Mouse (Mus musculus) retina, adult 2 months (tissue): ENCODE measurements around the gene Rnf166.

ENCODE experiments used
- DNase-seq: peaks from one replicate; pipeline ENCODE4 v3.0.0-alpha.2; 2012; ENCODE audit warnings: low read depth, low spot score

The Rnf166 gene

DNA sequence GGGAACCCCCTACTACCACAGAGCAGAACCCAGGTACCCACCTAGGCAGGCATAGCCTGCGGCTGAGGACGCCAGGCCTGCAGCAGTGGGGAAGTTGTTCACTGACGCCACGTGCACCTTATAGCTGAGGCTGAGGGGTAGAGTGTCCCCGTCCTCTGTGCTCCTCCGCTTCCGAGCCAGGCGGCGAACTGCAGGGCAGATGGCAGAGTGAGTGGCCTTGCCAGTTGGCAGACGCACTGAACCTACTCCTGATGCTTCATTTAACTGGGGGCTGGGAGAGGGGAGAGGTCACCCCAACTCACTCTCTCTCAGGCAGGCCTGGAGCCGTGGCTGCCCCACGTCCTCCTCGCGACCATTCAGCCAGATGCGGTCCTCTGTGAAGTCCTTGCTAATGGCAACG lies 36.5 kb downstream of the Rnf166 start:
- no peak for DNase-seq

DNA sequence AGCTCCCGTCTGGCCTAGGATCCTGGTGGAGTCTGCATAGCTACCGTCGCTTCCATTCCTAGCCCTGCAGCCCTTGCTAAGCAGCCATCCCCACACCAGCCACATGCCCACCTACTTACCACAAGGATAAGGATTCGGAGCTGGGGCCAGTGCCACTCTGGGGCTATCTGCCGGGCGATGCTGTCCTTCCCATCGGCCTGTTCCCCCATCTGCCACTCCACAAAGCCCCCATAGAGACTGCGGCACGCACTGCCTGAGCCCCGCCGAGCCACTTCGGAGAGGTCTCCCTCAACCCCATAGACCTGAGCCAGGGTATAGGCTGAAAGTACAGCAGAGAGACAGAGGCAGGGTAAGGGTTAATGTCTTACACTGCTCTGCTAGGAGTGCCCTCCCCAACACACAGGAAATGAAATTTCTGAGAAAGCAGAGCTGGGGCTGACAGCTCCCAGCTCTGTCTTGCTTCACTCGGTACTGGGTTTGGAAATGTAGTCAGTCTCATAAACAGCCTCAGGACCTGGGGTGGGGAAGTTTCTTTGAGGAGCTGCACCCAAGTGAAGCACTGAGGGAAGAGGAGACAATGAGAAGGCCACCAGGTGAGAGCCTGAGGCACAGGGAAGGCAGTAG lies 38.0 kb downstream of the Rnf166 start:
- no peak for DNase-seq

DNA sequence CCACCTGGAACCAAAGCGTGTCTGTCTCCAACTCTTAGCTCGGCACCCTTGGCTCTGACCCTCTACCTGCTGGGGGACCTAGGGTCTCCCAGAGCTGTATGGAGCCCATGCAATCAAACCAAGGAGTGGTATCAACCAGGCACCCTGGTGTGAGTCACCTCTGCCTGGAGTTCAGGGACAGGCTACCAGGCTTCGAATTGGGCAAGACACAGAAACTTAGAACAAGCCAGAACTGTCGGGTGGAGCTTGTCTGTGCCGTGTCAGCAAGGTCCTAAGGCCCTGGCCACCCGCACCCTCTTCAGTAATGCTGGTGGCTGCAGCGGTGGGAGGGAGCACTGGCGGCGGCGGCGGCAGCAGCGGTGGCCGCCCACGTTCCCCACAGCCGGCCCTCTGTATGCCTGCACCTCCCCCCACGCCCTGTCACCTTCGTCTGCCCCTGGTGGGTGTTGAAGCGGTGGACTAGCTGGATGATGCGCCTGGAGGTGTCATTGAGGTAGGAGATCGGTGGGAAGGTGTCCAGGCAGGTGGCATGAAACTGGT lies 39.2 kb downstream of the Rnf166 start:
- DNase-seq: no peak

DNA sequence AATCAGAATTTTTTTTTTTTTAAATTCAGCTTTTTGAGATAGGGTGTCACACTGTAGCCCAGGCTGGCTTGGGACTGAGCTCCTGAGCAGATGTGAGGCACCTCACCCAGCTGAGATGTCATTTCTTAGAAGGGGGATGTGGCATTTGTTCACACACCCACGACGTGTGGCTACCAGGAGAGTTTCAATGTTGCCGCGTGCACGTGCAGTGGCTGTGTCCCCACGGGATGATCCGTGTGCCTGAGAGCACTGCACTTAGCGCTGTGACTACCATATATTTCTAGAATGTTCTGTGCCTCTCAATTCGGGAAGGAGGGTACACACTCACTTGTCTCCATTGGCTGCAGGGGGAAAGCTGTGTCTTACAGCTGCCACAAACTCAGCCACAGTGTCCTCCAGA lies 39.7 kb downstream of the Rnf166 start:
- DNase-seq: no peak

DNA sequence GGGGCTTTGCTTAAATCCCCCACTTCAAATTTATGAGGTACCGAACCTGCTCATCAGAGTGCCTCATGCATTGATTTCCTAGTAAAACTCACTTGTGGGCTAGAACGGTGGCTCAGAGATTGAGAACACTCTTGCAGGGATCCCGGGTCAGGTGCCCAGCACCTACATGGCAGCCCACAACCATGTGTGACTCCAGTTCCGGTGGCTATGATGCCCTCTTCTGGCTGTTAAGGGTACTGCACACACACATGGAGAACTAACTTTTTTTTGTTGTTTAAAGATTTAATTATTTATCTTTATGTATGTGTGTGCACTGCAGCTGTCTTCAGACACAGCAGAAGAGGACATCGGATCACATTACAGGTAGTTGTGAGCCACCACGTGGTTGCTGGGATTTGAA lies 40.5 kb downstream of the Rnf166 start:
- no peak for DNase-seq

DNA sequence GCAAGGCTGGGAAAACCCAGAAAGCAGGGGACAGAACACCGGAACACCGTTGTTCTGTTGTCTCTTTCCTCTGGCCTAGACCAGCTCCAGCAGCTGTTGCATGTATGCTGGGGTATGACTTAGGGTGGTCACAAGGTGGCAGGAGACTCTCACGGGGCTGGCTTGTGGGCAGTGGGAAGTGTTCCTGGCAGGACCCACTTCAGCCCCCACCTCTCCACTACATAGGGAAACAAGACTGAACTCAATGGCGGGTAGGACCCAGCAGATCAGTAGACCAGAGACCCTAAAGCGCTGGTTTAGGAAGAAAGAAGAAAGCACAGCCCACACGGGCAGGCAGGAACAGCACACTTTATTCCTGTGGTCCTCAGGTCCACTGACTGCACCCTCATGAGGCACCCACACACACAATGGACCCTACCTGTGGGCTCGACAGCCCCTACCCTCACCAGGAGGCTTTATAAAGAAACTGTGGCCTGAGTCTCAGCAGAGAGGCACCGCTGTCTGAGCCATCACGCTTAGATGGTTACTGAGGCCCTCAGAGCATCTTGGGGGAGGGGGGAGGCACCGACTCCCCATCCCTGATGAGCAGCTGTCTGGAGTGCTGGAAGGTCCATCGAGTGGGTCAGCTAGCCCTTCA lies 42.5 kb downstream of the Rnf166 start:
- no peak for DNase-seq

DNA sequence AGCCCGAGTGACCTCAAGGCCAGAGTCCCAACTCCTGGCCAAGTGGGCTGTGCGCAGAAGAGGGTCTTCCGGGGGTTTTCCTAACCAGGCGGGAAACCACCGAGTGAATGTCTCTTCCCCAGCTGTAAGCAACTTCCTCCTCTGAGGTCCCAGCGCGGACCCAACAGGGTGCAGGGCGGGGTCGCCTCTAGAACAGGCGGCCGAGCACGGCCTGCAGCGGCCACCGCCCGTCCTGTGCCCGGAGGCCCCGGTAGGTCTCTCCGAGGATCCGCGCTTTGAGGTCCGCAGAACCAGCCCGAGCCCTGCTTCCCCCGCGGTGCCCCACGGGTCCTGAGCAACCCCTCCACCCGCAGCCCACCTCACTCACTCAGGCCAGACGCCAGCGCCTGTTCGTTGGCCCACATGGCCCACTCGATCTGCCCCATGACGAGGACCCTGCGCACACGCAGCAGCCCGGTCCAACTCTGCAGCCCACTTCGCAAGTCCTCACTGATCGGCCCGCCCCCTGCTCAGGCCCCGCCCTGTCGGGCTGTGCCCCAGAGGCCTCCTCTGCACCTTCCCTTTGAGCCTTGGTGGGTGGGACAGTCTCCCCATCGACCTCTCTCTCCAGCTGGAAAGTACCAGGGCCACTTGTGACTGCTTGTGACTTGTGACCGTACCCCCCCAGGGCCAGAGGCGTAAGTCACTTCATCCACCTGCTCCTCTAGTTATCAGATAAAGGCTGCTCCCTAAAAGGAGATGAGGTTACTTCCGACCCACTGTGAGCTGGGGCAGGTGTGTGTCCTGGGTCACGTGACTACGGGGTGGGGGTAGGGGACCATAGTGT lies 43.2 kb downstream of the Rnf166 start, which contains the start of gene Cyba:
Cyba (minus strand) TSS at position 488 of the 826 bp plus-strand sequence.
- DNase-seq: no peak

DNA sequence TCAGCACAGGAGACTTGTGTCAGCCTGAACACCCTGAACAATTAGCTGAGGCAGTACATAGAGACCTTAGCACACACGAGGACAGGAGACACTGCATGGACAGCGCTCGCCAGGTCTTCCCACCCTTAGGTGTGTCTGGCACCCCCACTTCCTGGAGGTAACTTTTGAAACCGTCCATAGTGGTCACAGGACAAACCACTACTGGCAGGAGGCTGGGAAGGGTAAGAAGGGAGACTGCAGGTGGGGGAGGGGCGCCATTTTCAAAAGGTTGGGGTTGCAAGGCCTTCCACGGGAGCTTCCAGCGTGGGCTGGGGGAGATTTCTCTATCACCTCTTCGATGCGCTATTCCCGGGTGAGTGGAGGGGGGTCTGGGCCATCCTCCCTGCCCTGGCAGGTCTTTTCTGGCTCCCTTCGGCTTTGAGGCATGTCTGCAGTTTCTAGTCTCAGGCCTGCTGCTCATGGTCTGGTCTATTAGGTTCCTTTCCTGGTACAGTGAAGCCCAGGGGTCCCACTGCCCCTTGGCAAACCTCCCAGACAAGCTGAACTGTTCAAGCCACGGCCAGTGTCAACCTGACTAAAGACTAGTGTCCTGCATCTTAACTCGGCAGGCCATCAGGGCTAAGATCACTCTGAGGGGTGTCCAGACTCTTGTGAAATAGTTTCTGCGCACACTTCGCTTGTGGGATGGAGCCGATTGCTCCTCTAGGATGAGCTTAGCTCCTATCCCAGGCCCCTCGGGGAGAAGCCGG lies 44.0 kb downstream of the Rnf166 start:
- DNase-seq: no peak

DNA sequence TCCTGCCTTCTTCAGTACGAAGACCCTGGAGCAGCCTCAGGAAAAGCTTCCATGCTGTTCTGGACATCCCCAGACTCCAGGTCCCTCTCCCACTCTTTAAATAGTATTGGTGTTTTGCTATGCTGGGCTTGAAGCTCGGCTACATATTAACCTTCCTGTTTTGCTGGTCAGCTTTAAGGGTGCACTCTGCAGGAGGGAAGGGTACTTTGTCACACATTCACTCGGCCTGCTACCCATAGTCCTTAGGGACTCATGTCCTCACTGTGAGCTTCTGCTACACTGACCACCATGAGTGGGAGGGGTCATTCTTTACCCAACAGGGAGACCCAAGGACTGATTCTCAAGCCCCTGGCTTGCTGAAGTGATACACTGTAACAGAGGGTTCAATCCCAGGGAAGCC lies 45.2 kb downstream of the Rnf166 start:
- no peak for DNase-seq

DNA sequence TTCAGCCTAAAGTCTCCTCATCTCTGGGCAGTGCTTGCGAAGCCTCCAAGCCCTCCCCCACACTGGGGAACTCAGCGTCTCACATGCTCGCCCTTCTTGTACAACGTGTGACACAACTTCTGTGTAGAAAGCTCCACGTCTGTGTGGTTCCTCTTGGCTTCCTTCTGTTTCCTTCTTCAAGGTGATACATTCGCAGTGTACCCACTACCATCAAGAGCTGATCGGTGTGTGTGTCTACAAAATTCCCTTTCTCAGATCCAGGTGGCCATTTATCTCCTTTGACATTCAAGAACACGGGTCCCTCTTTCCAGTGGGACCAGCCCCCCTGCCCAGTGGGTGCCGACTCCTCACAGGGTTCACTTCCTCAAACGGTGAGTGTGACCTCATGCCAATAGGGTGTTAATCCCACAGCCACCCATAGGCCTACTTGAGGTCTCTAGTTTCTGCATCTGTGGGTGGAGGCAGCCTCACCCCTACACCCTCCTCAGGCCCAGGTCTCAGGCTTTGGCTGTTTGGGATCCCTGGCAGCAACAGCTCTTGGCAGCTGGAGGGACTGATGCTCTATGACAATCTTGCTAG lies 45.7 kb downstream of the Rnf166 start:
- no peak for DNase-seq

DNA sequence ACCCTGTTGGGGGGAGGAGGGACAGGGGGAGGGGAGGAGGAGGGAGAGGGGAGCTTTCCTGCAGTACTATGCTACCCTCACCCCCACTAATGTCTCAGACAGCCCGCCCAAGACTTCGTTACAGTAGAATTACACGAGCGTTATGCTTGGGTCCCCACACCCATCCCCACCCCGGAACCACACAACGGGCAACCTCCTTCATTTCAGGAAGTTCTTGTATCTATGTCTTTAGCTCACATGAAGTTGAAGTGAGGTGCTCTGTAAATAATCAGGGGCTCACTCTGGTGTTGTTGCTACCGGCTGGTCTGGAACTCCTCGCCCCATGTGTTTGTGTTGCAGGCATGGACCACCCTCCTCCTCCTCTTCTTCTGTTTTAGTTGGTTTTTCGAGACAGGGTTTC lies 47.7 kb downstream of the Rnf166 start:
- DNase-seq: no peak

DNA sequence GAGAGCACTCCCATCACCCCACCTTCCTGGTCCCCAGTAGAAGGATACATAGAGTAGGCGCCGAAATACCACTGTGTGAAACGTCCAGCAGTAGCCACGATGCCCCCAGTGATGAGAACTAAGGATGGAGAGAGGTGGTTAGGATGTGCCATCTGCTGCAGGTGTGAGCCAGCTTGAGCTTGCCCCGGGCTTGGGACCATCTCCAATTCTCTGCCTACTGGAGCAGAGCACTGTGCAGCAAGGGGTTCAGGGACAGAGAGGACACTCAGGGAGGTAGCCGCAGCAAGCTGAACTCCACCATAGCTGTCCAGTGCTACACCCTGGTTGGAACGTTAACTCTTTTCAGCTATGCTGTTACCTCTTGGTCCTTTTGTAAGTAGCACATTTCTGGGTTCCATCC lies 48.3 kb downstream of the Rnf166 start:
- DNase-seq: no peak

DNA sequence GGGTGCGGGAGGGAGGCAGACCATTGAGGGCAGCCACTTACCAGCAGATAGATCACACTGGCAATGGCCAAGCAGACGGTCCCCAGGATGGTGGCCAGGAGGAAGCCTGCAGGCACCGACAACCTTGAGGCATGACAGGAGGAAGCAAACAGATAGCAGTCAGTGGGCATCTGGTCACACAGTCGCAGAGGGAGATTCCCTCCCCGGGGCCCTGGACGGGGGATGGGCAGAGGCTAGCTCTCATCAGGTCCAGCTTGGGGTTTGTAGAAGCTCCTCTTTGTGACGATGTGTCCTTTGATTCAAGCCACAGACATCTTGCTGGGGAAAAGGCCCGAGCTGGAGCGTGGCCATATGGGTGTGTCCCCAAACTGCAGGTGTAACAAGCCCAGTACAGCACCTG lies 49.7 kb downstream of the Rnf166 start:
- no peak for DNase-seq

DNA sequence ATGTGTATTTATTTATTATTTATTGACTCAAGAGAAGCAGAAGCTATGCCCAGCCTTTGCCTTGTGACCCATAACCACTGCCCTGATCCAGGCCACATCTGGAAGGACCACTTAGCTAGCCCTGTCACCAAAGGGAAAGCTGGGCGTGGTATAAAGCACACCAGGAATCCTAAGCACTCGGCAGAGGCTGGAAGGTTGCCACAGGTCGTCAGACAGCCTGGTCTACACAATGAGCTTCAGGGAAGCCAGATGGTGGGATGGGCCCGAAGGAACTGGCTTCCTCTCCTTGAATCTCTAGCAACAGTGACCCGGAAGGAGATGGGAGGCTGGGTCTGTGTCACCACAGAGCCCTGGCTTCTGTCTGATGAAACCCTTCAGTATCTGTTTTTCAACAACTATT lies 52.2 kb downstream of the Rnf166 start:
- DNase-seq: no peak

DNA sequence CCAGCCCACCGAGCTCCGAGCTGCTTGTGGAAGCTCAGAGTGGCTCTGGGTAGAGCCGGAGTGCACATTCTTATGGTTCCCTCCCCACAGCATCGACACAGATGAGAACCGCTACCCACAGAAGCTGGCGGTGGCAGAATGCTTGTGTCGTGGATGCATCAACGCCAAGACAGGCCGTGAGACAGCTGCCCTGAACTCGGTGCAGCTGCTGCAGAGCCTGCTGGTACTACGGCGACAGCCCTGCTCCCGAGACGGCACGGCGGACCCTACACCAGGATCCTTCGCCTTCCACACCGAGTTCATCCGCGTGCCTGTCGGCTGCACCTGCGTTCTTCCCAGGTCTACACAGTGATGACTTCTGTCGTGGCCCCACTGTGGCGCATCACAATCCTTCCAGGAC lies 52.6 kb downstream of the Rnf166 start:
- no peak for DNase-seq

DNA sequence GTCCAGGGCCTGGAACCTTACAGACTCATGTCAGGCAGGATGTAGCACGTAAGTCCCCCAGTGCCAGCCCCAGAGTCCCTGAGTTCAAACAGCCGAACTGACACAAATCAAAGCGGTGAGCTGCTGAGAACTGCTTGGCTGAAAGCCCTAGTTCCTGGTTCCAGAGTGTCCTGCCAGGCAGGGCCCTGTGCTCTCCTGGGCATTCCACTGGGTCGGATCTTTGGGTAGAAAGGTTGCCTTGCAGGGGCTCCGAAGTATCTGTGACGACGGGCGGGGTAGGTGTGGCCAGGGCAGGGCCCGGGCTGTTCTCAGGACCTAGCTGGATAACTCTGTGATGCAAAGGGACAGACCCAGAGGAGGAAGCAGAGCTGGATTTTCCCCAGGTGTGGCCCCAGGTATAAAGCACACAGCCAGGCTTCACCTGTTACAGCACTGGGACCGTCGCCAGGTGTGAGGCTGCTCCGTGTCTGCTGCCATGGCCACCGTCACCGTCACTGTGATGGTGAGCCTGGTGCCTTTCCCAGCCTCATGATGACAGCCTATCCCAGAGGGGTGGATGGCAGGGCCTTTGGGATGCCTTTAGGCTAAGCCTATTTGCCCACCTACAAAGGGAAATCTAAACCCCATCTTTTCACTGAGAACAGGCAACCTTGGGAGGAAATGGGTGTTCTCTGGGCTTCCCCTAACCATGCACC lies 54.3 kb downstream of the Rnf166 start, which contains the start of gene Il17c:
Il17c (plus strand) TSS at position 645 of the 695 bp plus-strand sequence.
- DNase-seq: no peak

DNA sequence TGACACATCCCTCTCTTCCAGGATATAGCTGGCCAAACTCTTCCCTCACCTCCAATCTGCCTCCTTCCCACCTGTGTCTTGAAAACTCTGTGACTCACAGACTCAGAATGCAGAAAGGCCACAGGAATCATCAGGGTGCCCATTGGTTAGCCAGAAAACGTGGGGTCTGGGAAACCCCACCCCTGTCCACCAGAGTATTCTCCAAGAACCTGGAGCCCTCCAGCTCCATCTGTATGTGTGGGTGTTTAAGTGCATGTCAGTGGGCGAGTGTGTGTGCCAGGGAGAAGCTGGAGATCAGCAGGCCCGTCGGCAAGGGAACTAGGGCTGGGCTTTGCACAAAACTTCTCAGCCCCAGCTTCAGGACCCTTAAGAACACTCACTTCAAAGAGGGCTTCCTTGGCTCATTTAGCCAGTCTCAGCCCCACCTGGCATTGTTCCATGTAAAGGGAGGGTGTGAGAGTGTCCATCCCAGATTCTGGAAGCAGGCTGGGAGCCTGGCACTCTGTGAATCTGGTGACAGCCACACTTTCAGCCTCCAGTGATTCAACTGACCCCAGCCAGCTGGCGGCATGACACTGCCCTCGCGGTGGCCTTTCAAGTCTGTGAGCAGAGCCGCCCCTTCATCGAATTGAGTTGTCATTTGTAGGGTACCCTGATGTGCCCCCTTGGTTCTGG lies 55.8 kb downstream of the Rnf166 start:
- no peak for DNase-seq
